Mouse (Mus musculus) hindbrain, embryonic 11.5 days (tissue): ENCODE measurements at regions not wholly inside any gene's neighbourhood (a gene's known extent, or its start where the extent isn't known, plus 50 kb on each side); places are given as distances from the start of the nearest gene placed in this dataset.

ENCODE experiments used
- ATAC-seq: fragments of 200-750 bp; cut with Nextera tagmentation; 2 replicates; pipeline ENCODE4 v1.8.0; 2017; ENCODE audit warnings: mild to moderate bottlenecking, moderate TSS enrichment, moderate library complexity; ENCODE audit not compliant: low FRiP score
- DNase-seq: peaks from one replicate; pipeline ENCODE4 v3.0.0-alpha.2; 2015; ENCODE audit warnings: low spot score
- H3K27ac ChIP-seq: fragments of 300-500 bp; sonication (generic); 2 replicates; pipeline ENCODE4 v1.5.1; 2014; ENCODE audit warnings: mild to moderate bottlenecking, low read depth, low read length
- H3K27me3 ChIP-seq: fragments of 300-500 bp; sonication (generic); 2 replicates; pipeline ENCODE4 v1.6.1; 2014; ENCODE audit warnings: mild to moderate bottlenecking, low read length, moderate library complexity, mixed read lengths; ENCODE audit not compliant: control insufficient read depth, insufficient read depth
- H3K36me3 ChIP-seq: fragments of 300-500 bp; sonication (generic); 2 replicates; pipeline ENCODE4 v1.6.1; 2014; ENCODE audit warnings: mild to moderate bottlenecking, low read length, moderate library complexity, mixed read lengths; ENCODE audit not compliant: control insufficient read depth, insufficient read depth
- H3K4me1 ChIP-seq: fragments of 300-500 bp; sonication (generic); replicated peaks from 2 replicates; pipeline ENCODE4 v1.6.1; 2014; ENCODE audit warnings: low read length, mixed read lengths; ENCODE audit not compliant: control insufficient read depth, insufficient read depth
- H3K4me2 ChIP-seq: fragments of 300-500 bp; sonication (generic); replicated peaks from 2 replicates; pipeline ENCODE4 v1.6.1; 2014; ENCODE audit warnings: mild to moderate bottlenecking, low read depth, low read length
- H3K4me3 ChIP-seq: fragments of 300-500 bp; sonication (generic); 2 replicates; pipeline ENCODE4 v1.5.1; 2014; ENCODE audit warnings: low read depth, low read length
- H3K9ac ChIP-seq: fragments of 300-500 bp; sonication (generic); 2 replicates; pipeline ENCODE4 v1.6.1; 2014; ENCODE audit warnings: low read depth, low read length
- H3K9me3 ChIP-seq: fragments of 300-500 bp; sonication (generic); 2 replicates; pipeline ENCODE4 v1.6.1; 2016; ENCODE audit warnings: low read length; ENCODE audit not compliant: control insufficient read depth
- WGBS: fragments of 180-500 bp; shearing (Covaris S2); extraction: QIAGEN DNeasy Blood & Tissue Kit; methylation state at CpG from one replicate; pipeline ENCODE4 v1.1.7; 2014; 5-methylcytosine and 5-hydroxymethylcytosine counted together

DNA sequence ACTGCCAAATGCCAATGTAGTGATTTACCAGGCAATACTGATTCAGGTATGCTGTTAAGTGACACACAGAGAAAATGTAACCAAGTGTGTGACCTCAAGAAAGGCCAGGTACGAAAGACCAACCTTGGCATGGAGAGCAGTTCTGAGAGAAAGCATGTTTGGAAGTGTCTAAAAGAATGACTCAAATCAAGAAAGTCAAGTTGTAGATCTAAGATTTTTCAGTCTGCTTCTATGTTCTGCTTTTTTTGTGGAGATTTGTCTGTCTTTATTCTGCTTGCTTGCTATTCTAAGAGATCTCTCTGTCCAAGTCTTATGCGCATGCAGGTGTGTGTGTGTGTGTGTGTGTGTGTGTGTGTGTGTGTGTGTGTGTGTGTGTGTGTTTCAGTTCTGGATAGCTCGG is 277.4 kb upstream of the Klf12 start:
- H3K27ac ChIP-seq: no peak overlapping the region
- H3K4me3 ChIP-seq: no peak overlapping the region
- H3K9ac ChIP-seq: no peak overlapping the region
- H3K4me1 ChIP-seq: no peaks in the 10 kb centered on the region
- no peak overlapping the region for H3K4me2 ChIP-seq
- no peaks in the 10 kb centered on the region for H3K9me3 ChIP-seq
- H3K36me3 ChIP-seq: no peaks in the 10 kb centered on the region
- no peaks in the 10 kb centered on the region for H3K27me3 ChIP-seq
- ATAC-seq: no peak
- no peak for DNase-seq
- WGBS: 91% methylated on average over 3 of the region's 3 CpGs

GRCm38 (mm10) chr14:100558378-100558777 is 273.9 kb upstream of the Klf12 start:
- Histone ChIP-seq H3K27ac (no peak overlapping the region), H3K4me2 (no peak overlapping the region), H3K4me1 (no peaks in the 10 kb centered on the region), H3K36me3 (no peaks in the 10 kb centered on the region), H3K27me3 (no peaks in the 10 kb centered on the region), H3K9ac (no peak overlapping the region), H3K4me3 (no peak overlapping the region), H3K9me3 (no peaks in the 10 kb centered on the region)
- 28% methylated on average over 4 of the region's 4 CpGs for WGBS
- DNase-seq: peak; percentile 46
- peak; percentile 56 for ATAC-seq

DNA sequence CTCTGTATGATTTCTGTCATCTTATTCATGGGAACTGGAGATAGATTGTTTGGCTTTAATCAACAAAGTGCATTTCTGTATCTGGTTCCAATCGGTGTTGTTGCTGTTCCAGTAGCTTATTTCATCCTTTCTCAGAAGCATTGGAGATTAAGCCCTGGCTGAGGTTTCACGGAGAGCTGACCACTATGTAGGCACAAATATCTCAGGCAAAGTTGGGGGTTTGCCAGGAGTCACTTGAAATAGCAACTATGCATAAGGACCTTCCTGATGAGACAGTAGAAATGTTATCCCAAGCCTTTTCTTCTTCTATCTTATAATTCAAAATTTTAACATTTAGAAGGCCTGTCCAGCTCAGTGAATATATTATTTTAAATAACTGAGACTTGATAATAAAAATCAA is 268.0 kb upstream of the Klf12 start:
- H3K9ac ChIP-seq: no peak overlapping the region
- H3K27ac ChIP-seq: no peak overlapping the region
- DNase-seq: no peak
- no peaks in the 10 kb centered on the region for H3K36me3 ChIP-seq
- no peak overlapping the region for H3K4me2 ChIP-seq
- no peaks in the 10 kb centered on the region for H3K27me3 ChIP-seq
- H3K9me3 ChIP-seq: no peaks in the 10 kb centered on the region
- ATAC-seq: no peak
- WGBS: 89% methylated on average over 2 of the region's 2 CpGs
- no peaks in the 10 kb centered on the region for H3K4me1 ChIP-seq
- H3K4me3 ChIP-seq: no peak overlapping the region

DNA sequence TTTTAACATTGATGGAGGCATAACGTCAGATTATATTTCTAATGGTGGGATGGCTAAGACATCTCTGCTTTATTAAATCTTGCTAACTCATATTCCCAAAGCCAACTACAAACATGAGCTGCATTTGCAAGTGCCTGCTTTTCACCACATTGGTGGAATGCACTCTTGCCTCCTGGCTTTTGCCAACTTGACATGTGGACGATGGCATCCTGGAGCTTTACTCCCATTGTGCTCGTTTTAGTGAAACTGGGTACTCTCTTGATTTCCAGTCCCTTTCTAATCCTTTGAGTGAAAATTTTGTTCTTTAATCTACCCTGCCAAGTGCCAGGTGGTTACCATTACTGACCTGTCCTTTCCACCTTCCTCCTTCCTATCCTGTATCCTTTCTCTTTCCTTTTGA is 265.8 kb upstream of the Klf12 start:
- 86% methylated on average over 3 of the region's 3 CpGs for WGBS
- H3K4me1 ChIP-seq: no peaks in the 10 kb centered on the region

DNA sequence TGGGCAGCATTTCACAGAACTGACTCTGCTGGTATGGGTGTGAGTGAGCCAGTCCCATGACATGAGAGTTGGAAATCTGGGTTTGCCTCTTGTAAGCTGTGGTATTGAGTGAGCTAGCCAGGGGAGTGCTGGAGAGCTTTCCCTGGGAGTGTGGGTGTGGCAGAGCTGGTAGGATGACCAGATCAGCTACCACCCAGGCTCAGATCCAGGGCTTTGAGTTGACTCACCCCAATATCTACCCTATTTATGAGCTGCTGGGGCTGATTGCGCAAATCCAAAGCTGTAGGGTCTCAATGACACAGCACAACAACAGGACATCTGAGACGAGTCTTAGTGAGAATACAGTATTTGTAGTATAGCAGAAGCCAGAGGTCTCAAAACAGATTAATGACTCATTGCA is 245.7 kb upstream of the Klf12 start:
- Histone ChIP-seq H3K9ac (no peak overlapping the region), H3K4me2 (no peak overlapping the region), H3K4me1 (no peaks in the 10 kb centered on the region), H3K4me3 (no peak overlapping the region), H3K9me3 (no peaks in the 10 kb centered on the region), H3K36me3 (no peaks in the 10 kb centered on the region), H3K27me3 (no peaks in the 10 kb centered on the region), H3K27ac (no peak overlapping the region)
- ATAC-seq (no peak), DNase-seq (no peak)
- 94% methylated on average over 2 of the region's 2 CpGs for WGBS

More for the DNA sequence above, 265.8 kb upstream of the Klf12 start:
- Histone ChIP-seq H3K9ac (no peak overlapping the region), H3K4me2 (no peak overlapping the region), H3K9me3 (no peaks in the 10 kb centered on the region), H3K27ac (no peak overlapping the region), H3K27me3 (no peaks in the 10 kb centered on the region), H3K4me3 (no peak overlapping the region), H3K36me3 (no peaks in the 10 kb centered on the region)
- DNase-seq (no peak), ATAC-seq (no peak)

DNA sequence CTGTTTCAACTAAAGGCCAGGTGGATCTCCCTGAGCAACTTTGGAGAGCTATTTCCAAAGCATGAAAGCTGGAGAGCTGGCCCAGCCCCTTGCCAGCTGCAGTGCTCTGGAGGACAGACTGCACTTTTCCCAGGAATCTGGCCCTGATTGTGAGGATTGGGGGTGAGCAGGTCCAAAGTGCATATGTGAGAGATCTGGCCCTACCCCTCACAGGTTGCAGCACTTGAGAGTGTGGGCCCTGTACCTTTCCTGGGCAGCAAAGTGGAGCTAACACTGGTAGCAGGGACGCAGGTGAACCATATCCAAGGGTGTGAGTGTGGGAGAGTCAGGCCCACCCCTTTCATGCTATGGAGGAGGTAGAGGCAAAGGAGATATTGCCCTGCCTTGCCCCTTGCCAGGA is 245.3 kb upstream of the Klf12 start:
- 100% methylated on average over 1 of the region's 1 CpGs for WGBS
- ATAC-seq (no peak), DNase-seq (no peak)
- no peaks in the 10 kb centered on the region for H3K9me3 ChIP-seq
- no peaks in the 10 kb centered on the region for H3K36me3 ChIP-seq
- H3K27ac ChIP-seq: no peak overlapping the region
- no peaks in the 10 kb centered on the region for H3K27me3 ChIP-seq
- no peak overlapping the region for H3K4me3 ChIP-seq
- H3K4me1 ChIP-seq: no peaks in the 10 kb centered on the region
- H3K9ac ChIP-seq: no peak overlapping the region
- H3K4me2 ChIP-seq: no peak overlapping the region

DNA sequence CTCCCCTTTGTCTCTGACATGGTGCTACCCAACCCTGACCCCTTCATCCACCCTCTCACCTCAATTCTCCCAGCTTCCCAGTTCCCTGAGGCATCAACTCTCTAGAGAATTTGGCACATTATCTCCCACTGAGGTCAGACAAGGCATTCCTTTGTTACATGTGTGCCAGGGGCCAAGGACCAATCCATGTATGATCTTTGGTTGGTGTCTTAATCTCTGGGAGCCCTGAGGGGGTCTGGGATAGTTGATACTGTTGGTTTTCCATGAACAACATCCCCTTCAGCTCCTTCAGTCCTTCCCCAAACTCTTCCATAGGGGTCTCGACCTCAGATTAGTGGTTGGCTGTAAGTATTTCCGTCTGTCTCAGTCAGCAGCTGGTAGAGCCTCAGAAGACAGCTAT is 224.9 kb upstream of the Klf12 start:
- H3K27me3 ChIP-seq: no peaks in the 10 kb centered on the region
- WGBS: 61% methylated on average over 2 of the region's 2 CpGs
- no peak overlapping the region for H3K4me2 ChIP-seq
- ATAC-seq: no peak
- H3K9me3 ChIP-seq: no peaks in the 10 kb centered on the region
- no peak overlapping the region for H3K9ac ChIP-seq
- no peak overlapping the region for H3K4me3 ChIP-seq
- H3K27ac ChIP-seq: no peak overlapping the region
- H3K4me1 ChIP-seq: no peaks in the 10 kb centered on the region
- H3K36me3 ChIP-seq: no peaks in the 10 kb centered on the region
- DNase-seq: no peak

GRCm38 (mm10) chr14:100508087-100508486 is 223.6 kb upstream of the Klf12 start:
- H3K36me3 ChIP-seq: no peaks in the 10 kb centered on the region
- H3K9me3 ChIP-seq: no peaks in the 10 kb centered on the region
- ATAC-seq (no peak), DNase-seq (no peak)
- H3K9ac ChIP-seq: no peak overlapping the region
- no peak overlapping the region for H3K4me3 ChIP-seq
- no peak overlapping the region for H3K4me2 ChIP-seq
- H3K4me1 ChIP-seq: no peaks in the 10 kb centered on the region
- H3K27ac ChIP-seq: no peak overlapping the region
- 91% methylated on average over 3 of the region's 3 CpGs for WGBS
- no peaks in the 10 kb centered on the region for H3K27me3 ChIP-seq

- no peak overlapping the region for H3K9ac ChIP-seq
- no peaks in the 10 kb centered on the region for H3K4me1 ChIP-seq
- H3K36me3 ChIP-seq: no peaks in the 10 kb centered on the region
- no peaks in the 10 kb centered on the region for H3K27me3 ChIP-seq
- ATAC-seq (no peak), DNase-seq (no peak)
- H3K4me3 ChIP-seq: no peak overlapping the region
- no peak overlapping the region for H3K4me2 ChIP-seq
- H3K9me3 ChIP-seq: no peaks in the 10 kb centered on the region
- H3K27ac ChIP-seq: no peak overlapping the region
Measured at GRCm38 (mm10) chr14:100507616-100508015, 223.1 kb upstream of the Klf12 start.
